Mouse (Mus musculus) ES-E14 (cell line): ENCODE measurements around the gene Col8a1. TPM values are rescaled to one million over a fixed set of nuclear protein-coding genes. Genes with fewer than 3 reads are reported as not detected.

Experiments used
- DNase-seq: peaks from one replicate; pipeline ENCODE4 v3.0.0-alpha.2; 2013; ENCODE audit warnings: low read depth, low spot score
- H3K27ac ChIP-seq: 2 replicates; pipeline ENCODE4 v1.5.1; 2012; ENCODE audit warnings: low read depth, mild to moderate bottlenecking, low read length, moderate library complexity, mixed read lengths; ENCODE audit not compliant: poor library complexity, insufficient read depth, severe bottlenecking
- H3K36me3 ChIP-seq: 2 replicates; pipeline ENCODE4 v1.6.1; 2012; ENCODE audit warnings: mild to moderate bottlenecking, low read length, moderate library complexity, mixed read lengths; ENCODE audit not compliant: control insufficient read depth, poor library complexity, insufficient read depth, severe bottlenecking
- H3K4me1 ChIP-seq, 2 experiments: fragments of 150-350 bp in 1 of 2; sonication (generic) in 1 of 2; 2 replicates each; pipeline ENCODE4 v1.6.1; 2012; ENCODE audit warnings: low read length in 2 of 2, mild to moderate bottlenecking in 1 of 2, mixed read lengths in 1 of 2; ENCODE audit not compliant: control insufficient read depth in 2 of 2, insufficient read depth in 2 of 2, poor library complexity in 1 of 2
- H3K4me3 ChIP-seq, 2 experiments: fragments of 150-350 bp in 1 of 2; sonication (generic) in 1 of 2; 2 replicates each; pipeline ENCODE4 v1.5.1; 2012; ENCODE audit warnings: low read length in 2 of 2, low read depth in 1 of 2, mild to moderate bottlenecking in 1 of 2, mixed read lengths in 1 of 2; ENCODE audit not compliant: insufficient read depth in 1 of 2, poor library complexity in 1 of 2, severe bottlenecking in 1 of 2
- H3K9ac ChIP-seq: 2 replicates; pipeline ENCODE4 v1.6.1; 2012; ENCODE audit warnings: low read depth, mild to moderate bottlenecking, low read length, mixed read lengths; ENCODE audit not compliant: poor library complexity, insufficient read depth, severe bottlenecking
- H3K9me3 ChIP-seq: fragments of 150-350 bp; sonication (generic); 2 replicates; pipeline ENCODE4 v1.6.1; 2012; ENCODE audit warnings: low read depth, mild to moderate bottlenecking, low read length; ENCODE audit not compliant: control insufficient read depth, insufficient read depth
- CHD2 ChIP-seq: IDR thresholded peaks from 2 replicates; pipeline ENCODE4 v1.6.1; 2014; ENCODE audit warnings: mild to moderate bottlenecking, low read depth, low read length, inconsistent platforms
- HCFC1 ChIP-seq: IDR thresholded peaks from 2 replicates; pipeline ENCODE4 v1.6.1; 2012; ENCODE audit warnings: low read length, inconsistent platforms, borderline replicate concordance; ENCODE audit not compliant: insufficient read depth
- MAFK ChIP-seq: IDR thresholded peaks from 2 replicates; pipeline ENCODE4 v1.6.1; 2014; ENCODE audit warnings: mild to moderate bottlenecking, low read depth, low read length, inconsistent platforms; ENCODE audit not compliant: insufficient read depth
- ZC3H11A ChIP-seq: IDR thresholded peaks from 2 replicates; pipeline ENCODE4 v1.6.1; 2012; ENCODE audit warnings: low read depth, mild to moderate bottlenecking, inconsistent platforms, low read length, borderline replicate concordance
- ZNF384 ChIP-seq: IDR thresholded peaks from 2 replicates; pipeline ENCODE4 v1.6.1; 2012; ENCODE audit warnings: low read depth, low read length, inconsistent platforms
- in situ Hi-C, 2 experiments: fragments of 600-800 bp; cut with MboI; formaldehyde crosslinking; loops; one replicate each; pipeline ENCODE4 v1.15.1; 2025; ENCODE audit warnings: low sequenced_read_pairs in 2 of 2, inconsistent platforms in 1 of 2; ENCODE audit not compliant: unreplicated experiment in 2 of 2
- total RNA-seq: library from RNA; depleted of rRNA; stranded (reverse); fragments of 300-350 nt; gene quantifications from 2 replicates; pipeline ENCODE4 v1.2.3, GENCODE M21; 2012

Gene Col8a1
- total RNA-seq, 1 experiment: 9.2 TPM

GRCm38 (mm10) chr16:57750549-57750948 lies 4.0 kb downstream of the Col8a1 start:
- H3K36me3 ChIP-seq: no peaks in the 10 kb centered on the region
- no peak for DNase-seq
- in situ Hi-C loops: no loop called here
- TF ChIP-seq MAFK (no peak), CHD2 (no peak), ZNF384 (no peak), ZC3H11A (no peak)
- H3K27ac ChIP-seq: no peak overlapping the region
- no peak overlapping the region for H3K4me3 ChIP-seq
- 0 out of 4 replicates have a peak, but pooled peaks cover 2 to 3% of the 10 kb centered on the region in 2 experiments for H3K4me1 ChIP-seq
- no peak overlapping the region for H3K9ac ChIP-seq
- no peaks in the 10 kb centered on the region for H3K9me3 ChIP-seq

- Histone ChIP-seq H3K4me3 (no peak overlapping the region), H3K27ac (no peak overlapping the region), H3K9ac (no peak overlapping the region), H3K9me3 (no peaks in the 10 kb centered on the region), H3K36me3 (no peaks in the 10 kb centered on the region), H3K4me1 (no peaks in the 10 kb centered on the region)
- no peak for DNase-seq
- TF ChIP-seq MAFK (no peak), ZNF384 (no peak), CHD2 (no peak)
- in situ Hi-C loops: no loop called here
Observed at GRCm38 (mm10) chr16:57748093-57748492, 6.4 kb downstream of the Col8a1 start.

GRCm38 (mm10) chr16:57747357-57748056 lies 7.0 kb downstream of the Col8a1 start:
- no peak for DNase-seq
- TF ChIP-seq ZNF384 (no peak), HCFC1 (no peak), CHD2 (no peak), MAFK (no peak), ZC3H11A (no peak)
- Histone ChIP-seq H3K4me3 (no peak overlapping the region), H3K4me1 (no peaks in the 10 kb centered on the region), H3K9me3 (no peaks in the 10 kb centered on the region), H3K36me3 (no peaks in the 10 kb centered on the region), H3K27ac (no peak overlapping the region), H3K9ac (no peak overlapping the region)
- in situ Hi-C loops: no loop called here

GRCm38 (mm10) chr16:57740169-57740568 lies 14.4 kb downstream of the Col8a1 start:
- no peak for DNase-seq
- TF ChIP-seq ZNF384 (no peak), CHD2 (no peak), HCFC1 (no peak), MAFK (no peak), ZC3H11A (no peak)
- Histone ChIP-seq H3K9me3 (no peaks in the 10 kb centered on the region), H3K36me3 (no peaks in the 10 kb centered on the region), H3K4me3 (no peak overlapping the region), H3K27ac (no peak overlapping the region), H3K9ac (no peak overlapping the region), H3K4me1 (no peaks in the 10 kb centered on the region)
- in situ Hi-C loops: no loop called here

- TF ChIP-seq HCFC1 (no peak), ZC3H11A (no peak), CHD2 (no peak), MAFK (no peak), ZNF384 (no peak)
- in situ Hi-C loops: no loop called here
Observed at GRCm38 (mm10) chr16:57734942-57735341, 19.6 kb downstream of the Col8a1 start.

More at GRCm38 (mm10) chr16:57734942-57735341, 19.6 kb downstream of the Col8a1 start:
- Histone ChIP-seq H3K4me1 (no peaks in the 10 kb centered on the region), H3K9ac (no peak overlapping the region), H3K4me3 (no peak overlapping the region), H3K27ac (no peak overlapping the region), H3K9me3 (no peaks in the 10 kb centered on the region), H3K36me3 (no peaks in the 10 kb centered on the region)
- DNase-seq: no peak
